Mouse (Mus musculus): ENCODE measurements around the gene Samhd1. TPM values are rescaled to one million over a fixed set of nuclear protein-coding genes. Genes with fewer than 3 reads are reported as not detected.

The Samhd1 gene
- polyA plus RNA-seq, 1 experiment = 120 TPM

- WGBS = 21% methylated on average over 9 of the region's 9 CpGs
- H3K36me3 ChIP-seq (ENCODE audit: control insufficient read depth, insufficient read depth, low read length) = no peaks in the 10 kb centered on the region
- no peak for TF ChIP-seq POLR2A (IDR thresholded peaks at IDR 0.05; ENCODE audit: low read depth, low read length)
- no peak for TF ChIP-seq CTCF (IDR thresholded peaks at IDR 0.05; ENCODE audit: extremely low read depth, insufficient read depth, insufficient read length, insufficient replicate concordance)
- no peak overlapping the region for H3K4me3 ChIP-seq (ENCODE audit: extremely low read depth, insufficient read depth, insufficient read length)
- no peak for DNase-seq (ENCODE audit: low read depth in 1 of 2, low spot score in 2 of 2)
- peaks cover 18% of the 10 kb centered on the region; the same call in 1 of the 2 replicates for H3K4me1 ChIP-seq (ENCODE audit: control insufficient read depth, insufficient read depth, insufficient read length)
- no peaks in the 10 kb centered on the region for H3K27me3 ChIP-seq (ENCODE audit: control insufficient read depth, insufficient read depth, low read length)
- no peak overlapping the region for H3K27ac ChIP-seq (ENCODE audit: insufficient read depth, low read length)
Measured at GRCm38 (mm10) chr2:157070365-157070764, 64.7 kb downstream of the Samhd1 start.

GRCm38 (mm10) chr2:157069755-157070315, 65.2 kb downstream of the Samhd1 start:
- no peak for DNase-seq (ENCODE audit: low read depth in 1 of 2, low spot score in 2 of 2)
- Histone ChIP-seq H3K4me1 (ENCODE audit: control insufficient read depth, insufficient read depth, insufficient read length) (peaks cover 18% of the 10 kb centered on the region; the same call in 1 of the 2 replicates), H3K27ac (ENCODE audit: insufficient read depth, low read length) (no peak overlapping the region), H3K4me3 (ENCODE audit: extremely low read depth, insufficient read depth, insufficient read length) (no peak overlapping the region), H3K36me3 (ENCODE audit: control insufficient read depth, insufficient read depth, low read length) (no peaks in the 10 kb centered on the region), H3K27me3 (ENCODE audit: control insufficient read depth, insufficient read depth, low read length) (no peaks in the 10 kb centered on the region)
- no peak for TF ChIP-seq POLR2A (IDR thresholded peaks at IDR 0.05; ENCODE audit: low read depth, low read length)
- no peak for TF ChIP-seq CTCF (IDR thresholded peaks at IDR 0.05; ENCODE audit: extremely low read depth, insufficient read depth, insufficient read length, insufficient replicate concordance)
- 29% methylated on average over 3 of the region's 3 CpGs for whole genome bisulfite sequencing

GRCm38 (mm10) chr2:157069355-157069735, 65.7 kb downstream of the Samhd1 start:
- H3K27ac ChIP-seq (ENCODE audit: insufficient read depth, low read length) = no peak overlapping the region
- peaks cover 18% of the 10 kb centered on the region; the same call in 1 of the 2 replicates for H3K4me1 ChIP-seq (ENCODE audit: control insufficient read depth, insufficient read depth, insufficient read length)
- no peaks in the 10 kb centered on the region for H3K36me3 ChIP-seq (ENCODE audit: control insufficient read depth, insufficient read depth, low read length)
- WGBS = 45% methylated on average over 3 of the region's 3 CpGs
- TF ChIP-seq POLR2A (IDR thresholded peaks at IDR 0.05; ENCODE audit: low read depth, low read length) (no peak), CTCF (IDR thresholded peaks at IDR 0.05; ENCODE audit: extremely low read depth, insufficient read depth, insufficient read length, insufficient replicate concordance) (no peak)
- DNase-seq (ENCODE audit: low read depth in 1 of 2, low spot score in 2 of 2) = no peak
- H3K27me3 ChIP-seq (ENCODE audit: control insufficient read depth, insufficient read depth, low read length) = no peaks in the 10 kb centered on the region
- no peak overlapping the region for H3K4me3 ChIP-seq (ENCODE audit: extremely low read depth, insufficient read depth, insufficient read length)

GRCm38 (mm10) chr2:157068701-157069354, 66.2 kb downstream of the Samhd1 start:
- DNase-seq (ENCODE audit: low read depth in 1 of 2, low spot score in 2 of 2) = no peak
- Histone ChIP-seq H3K27me3 (ENCODE audit: control insufficient read depth, insufficient read depth, low read length) (no peaks in the 10 kb centered on the region), H3K4me1 (ENCODE audit: control insufficient read depth, insufficient read depth, insufficient read length) (peaks cover 23% of the 10 kb centered on the region; the same call in 1 of the 2 replicates), H3K36me3 (ENCODE audit: control insufficient read depth, insufficient read depth, low read length) (no peaks in the 10 kb centered on the region), H3K27ac (ENCODE audit: insufficient read depth, low read length) (no peak overlapping the region), H3K4me3 (ENCODE audit: extremely low read depth, insufficient read depth, insufficient read length) (no peak overlapping the region)
- WGBS = 82% methylated on average over 14 of the region's 14 CpGs
- TF ChIP-seq POLR2A (IDR thresholded peaks at IDR 0.05; ENCODE audit: low read depth, low read length) = no peak
- TF ChIP-seq CTCF (IDR thresholded peaks at IDR 0.05; ENCODE audit: extremely low read depth, insufficient read depth, insufficient read length, insufficient replicate concordance) = no peak

DNA sequence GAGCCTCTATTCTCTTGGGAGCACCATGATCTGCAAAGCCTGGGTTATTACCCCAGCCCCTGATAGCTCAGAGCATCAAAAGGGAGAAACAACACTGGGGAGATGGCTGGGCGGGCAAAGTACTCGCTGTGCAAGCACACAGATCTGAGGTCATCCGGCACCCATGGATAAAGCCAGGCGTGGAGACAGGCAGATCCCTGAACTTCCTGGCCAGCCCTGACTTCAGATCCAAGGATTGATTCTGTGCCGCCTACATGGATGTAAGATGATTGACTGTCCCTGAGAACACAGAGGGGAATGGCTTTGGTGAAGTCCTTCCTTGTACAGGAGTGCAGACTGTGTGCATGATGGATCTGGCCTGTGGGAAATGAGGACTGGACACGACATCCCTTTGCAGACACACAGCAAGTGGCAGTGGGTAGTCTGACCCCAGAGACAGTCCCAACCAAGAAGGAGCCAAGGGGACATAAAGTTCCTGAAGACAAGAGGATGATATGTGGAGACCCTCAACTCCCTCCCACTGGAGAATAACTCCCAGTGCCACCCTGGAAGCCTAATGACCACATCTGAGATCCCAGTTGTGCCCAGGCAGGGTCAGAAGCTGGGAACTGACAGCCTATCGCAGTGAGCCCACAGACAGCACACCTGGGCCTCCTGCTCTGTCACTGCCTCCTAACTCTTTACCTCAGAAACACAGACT, 68.2 kb downstream of the Samhd1 start:
- no peaks in the 10 kb centered on the region for H3K36me3 ChIP-seq (ENCODE audit: control insufficient read depth, insufficient read depth, low read length)
- no peak for DNase-seq (ENCODE audit: low read depth in 1 of 2, low spot score in 2 of 2)
- no peak overlapping the region for H3K27ac ChIP-seq (ENCODE audit: insufficient read depth, low read length)
- H3K4me1 ChIP-seq (ENCODE audit: control insufficient read depth, insufficient read depth, insufficient read length) = peaks cover 33% of the 10 kb centered on the region; the same call in 1 of the 2 replicates
- no peak overlapping the region for H3K4me3 ChIP-seq (ENCODE audit: extremely low read depth, insufficient read depth, insufficient read length)
- H3K27me3 ChIP-seq (ENCODE audit: control insufficient read depth, insufficient read depth, low read length) = no peaks in the 10 kb centered on the region
- WGBS = 92% methylated on average over 7 of the region's 7 CpGs
- TF ChIP-seq POLR2A (IDR thresholded peaks at IDR 0.05; ENCODE audit: low read depth, low read length) = no peak
- no peak for TF ChIP-seq CTCF (IDR thresholded peaks at IDR 0.05; ENCODE audit: extremely low read depth, insufficient read depth, insufficient read length, insufficient replicate concordance)

DNA sequence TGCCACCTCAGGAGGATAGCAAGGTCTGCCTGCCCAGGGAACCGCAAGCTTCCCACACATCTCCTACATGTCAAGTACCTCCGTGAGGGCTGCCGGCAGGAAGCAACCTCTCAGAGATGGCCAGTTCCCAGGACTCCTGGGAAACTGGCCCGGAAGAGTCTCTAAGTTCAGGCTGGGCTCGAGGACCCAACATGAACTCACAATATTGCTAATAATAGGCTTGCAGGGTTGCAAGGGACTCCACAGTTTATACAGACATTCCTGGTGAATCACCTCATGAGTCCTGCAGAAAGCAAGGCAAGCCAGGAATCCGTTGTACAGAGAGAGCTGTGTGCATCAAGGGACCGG, 69.2 kb downstream of the Samhd1 start:
- no peak for DNase-seq (ENCODE audit: low read depth in 1 of 2, low spot score in 2 of 2)
- no peak overlapping the region for H3K4me3 ChIP-seq (ENCODE audit: extremely low read depth, insufficient read depth, insufficient read length)
- H3K27me3 ChIP-seq (ENCODE audit: control insufficient read depth, insufficient read depth, low read length) = no peaks in the 10 kb centered on the region
- 88% methylated on average over 7 of the region's 7 CpGs for WGBS
- H3K36me3 ChIP-seq (ENCODE audit: control insufficient read depth, insufficient read depth, low read length) = no peaks in the 10 kb centered on the region
- TF ChIP-seq CTCF (IDR thresholded peaks at IDR 0.05; ENCODE audit: extremely low read depth, insufficient read depth, insufficient read length, insufficient replicate concordance) (no peak), POLR2A (IDR thresholded peaks at IDR 0.05; ENCODE audit: low read depth, low read length) (no peak)
- no peak overlapping the region for H3K27ac ChIP-seq (ENCODE audit: insufficient read depth, low read length)
- peaks cover 29% of the 10 kb centered on the region; the same call in 1 of the 2 replicates for H3K4me1 ChIP-seq (ENCODE audit: control insufficient read depth, insufficient read depth, insufficient read length)

Measured in spleen, adult 2 months (tissue).